Mouse (Mus musculus): ENCODE measurements around the gene Lpo.

Gene Lpo

GRCm38 (mm10) chr11:87758161-87758911, 69.8 kb downstream of the Lpo start:
- DNase-seq, result peak in 1 of 2 experiments; percentile 10

- DNase-seq, result peak in 1 of 2 experiments; percentile 20
Measured at GRCm38 (mm10) chr11:87757001-87757954, 70.8 kb downstream of the Lpo start.

All from lung, postnatal 4 days (tissue).